Mouse (Mus musculus) liver, embryonic 16.5 days (tissue): ENCODE data around the gene Gm17387. TPM values are rescaled to one million over a fixed set of nuclear protein-coding genes. Genes with fewer than 3 reads are reported as not detected.
"Not testable (repeated sequence)": the region's sequence is repeated elsewhere in the genome, so short reads cannot be mapped to it uniquely, and the experiment has no call there.

Experiments used
- ATAC-seq: fragments of 200-750 bp; cut with Nextera tagmentation; 2 replicates; pipeline ENCODE4 v1.8.0; 2017; ENCODE audit warnings: low read depth, mild to moderate bottlenecking, moderate number of reproducible peaks, moderate library complexity
- H3K27ac ChIP-seq: fragments of 300-500 bp; sonication (generic); 2 replicates; pipeline ENCODE4 v1.5.1; 2014; ENCODE audit warnings: mild to moderate bottlenecking, low read length
- H3K27me3 ChIP-seq: fragments of 300-500 bp; sonication (generic); 2 replicates; pipeline ENCODE4 v1.6.1; 2014; ENCODE audit warnings: low read depth, low read length, mixed read lengths; ENCODE audit not compliant: control insufficient read depth, insufficient read depth
- H3K36me3 ChIP-seq: fragments of 300-500 bp; sonication (generic); 2 replicates; pipeline ENCODE4 v1.6.1; 2014; ENCODE audit warnings: mild to moderate bottlenecking; ENCODE audit not compliant: control insufficient read depth, insufficient read depth
- H3K4me1 ChIP-seq: fragments of 300-500 bp; sonication (generic); 2 replicates; pipeline ENCODE4 v1.6.1; 2014; ENCODE audit warnings: low read depth, low read length, mixed read lengths; ENCODE audit not compliant: control insufficient read depth
- H3K4me2 ChIP-seq: fragments of 300-500 bp; sonication (generic); 2 replicates; pipeline ENCODE4 v1.6.1; 2014; ENCODE audit warnings: low read depth, low read length, mixed read lengths
- H3K4me3 ChIP-seq: fragments of 300-500 bp; sonication (generic); 2 replicates; pipeline ENCODE4 v1.5.1; 2014; ENCODE audit warnings: low read depth, mild to moderate bottlenecking, low read length
- H3K9ac ChIP-seq: fragments of 300-500 bp; sonication (generic); 2 replicates; pipeline ENCODE4 v1.6.1; 2014; ENCODE audit warnings: low read depth, low read length
- H3K9me3 ChIP-seq: fragments of 300-500 bp; sonication (generic); replicated peaks from 2 replicates; pipeline ENCODE4 v1.6.1; 2016; ENCODE audit warnings: low read length; ENCODE audit not compliant: control insufficient read depth
- WGBS: fragments of 180-500 bp; shearing (Covaris S2); extraction: QIAGEN DNeasy Blood & Tissue Kit; methylation state at CpG from one replicate; pipeline ENCODE4 v1.1.7; 2014; ENCODE audit not compliant: insufficient replicate concordance; 5-methylcytosine and 5-hydroxymethylcytosine counted together
- polyA plus RNA-seq: library from polyadenylated mRNA; unstranded; fragments of >200 nt; fragmentation: Nextera tagmentation; extraction: Ambion mirVana; gene quantifications from 2 replicates; pipeline ENCODE4 v1.2.1, GENCODE M21; 2015

The Gm17387 gene
- polyA plus RNA-seq, 1 experiment from 2014 or later: not detected

DNA sequence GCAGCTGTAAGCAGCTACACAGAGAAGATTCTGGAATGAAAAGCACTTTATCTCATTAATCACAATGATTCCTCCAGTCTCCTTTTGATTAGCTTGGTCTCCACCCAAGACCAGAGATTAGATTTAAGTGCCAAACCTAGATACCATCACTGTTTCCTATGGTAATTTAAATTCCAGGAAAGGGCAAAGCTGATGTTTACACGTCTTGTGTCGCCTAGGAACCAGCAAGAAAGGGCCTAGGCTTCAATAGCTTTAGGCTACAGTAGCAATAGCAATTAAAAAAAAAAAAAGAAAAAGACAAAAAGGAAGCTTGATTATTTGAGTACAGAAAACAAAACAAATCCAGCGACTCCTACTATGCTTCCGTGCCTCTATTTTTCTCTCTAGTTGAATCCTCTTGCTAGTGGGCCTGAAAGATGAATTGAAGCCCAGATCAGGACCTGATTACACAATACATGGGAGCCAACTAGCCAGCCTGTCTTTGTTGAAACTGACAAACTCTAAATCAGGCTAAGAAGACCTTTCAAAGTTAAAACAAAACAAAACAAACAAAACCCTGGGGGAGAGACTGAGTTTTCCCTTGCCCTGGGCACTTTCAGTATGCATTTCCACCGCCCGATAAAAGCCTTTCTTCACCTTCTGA is 2.7 kb upstream of the Gm17387 start:
- Histone ChIP-seq H3K4me3 (no peak overlapping the region), H3K27me3 (no peaks in the 10 kb centered on the region), H3K27ac (no peak overlapping the region), H3K9me3 (no peaks in the 10 kb centered on the region), H3K4me1 (peaks cover 2% of the 10 kb centered on the region; the same call in 1 of the 2 replicates), H3K4me2 (no peak overlapping the region), H3K36me3 (no peaks in the 10 kb centered on the region), H3K9ac (no peak overlapping the region)
- no peak for ATAC-seq
- 68% methylated on average over 6 of the region's 6 CpGs for WGBS

GRCm38 (mm10) chr7:141026740-141027098 is 2.2 kb upstream of the Gm17387 start:
- H3K4me3 ChIP-seq: no peak overlapping the region
- H3K9me3 ChIP-seq: no peaks in the 10 kb centered on the region
- ATAC-seq: no peak
- no peak overlapping the region for H3K9ac ChIP-seq
- H3K27ac ChIP-seq: no peak overlapping the region
- WGBS: 73% methylated on average over 5 of the region's 5 CpGs
- peaks cover 2% of the 10 kb centered on the region; the same call in 1 of the 2 replicates for H3K4me1 ChIP-seq
- no peak overlapping the region for H3K4me2 ChIP-seq
- no peaks in the 10 kb centered on the region for H3K36me3 ChIP-seq
- H3K27me3 ChIP-seq: no peaks in the 10 kb centered on the region

DNA sequence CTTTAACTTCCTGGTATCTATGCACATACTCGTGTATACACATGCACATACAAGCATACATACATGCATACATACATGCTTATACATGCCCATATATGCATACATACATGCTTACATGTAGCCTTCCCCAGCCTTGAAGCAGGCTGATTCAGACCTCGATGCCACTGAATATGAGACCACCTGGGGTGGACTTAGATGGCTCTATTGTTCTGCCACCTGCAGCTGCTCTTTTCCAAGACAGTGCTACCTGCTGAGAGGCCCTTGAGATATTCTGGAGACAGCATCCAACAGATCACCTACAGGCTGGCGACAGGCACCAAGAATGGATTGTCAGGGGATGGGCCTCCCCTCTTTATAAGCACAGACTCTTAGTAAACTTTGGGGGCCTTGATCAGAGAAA is 1.5 kb downstream of the Gm17387 start:
- Histone ChIP-seq H3K27ac (no peak overlapping the region), H3K4me1 (peaks cover 2% of the 10 kb centered on the region; the same call in 1 of the 2 replicates), H3K9ac (no peak overlapping the region), H3K9me3 (no peaks in the 10 kb centered on the region), H3K4me2 (no peak overlapping the region), H3K27me3 (no peaks in the 10 kb centered on the region), H3K36me3 (no peaks in the 10 kb centered on the region), H3K4me3 (no peak overlapping the region)
- 45% methylated on average over 3 of the region's 3 CpGs for WGBS
- ATAC-seq: no peak

GRCm38 (mm10) chr7:141032458-141033167 is 3.7 kb downstream of the Gm17387 start:
- Histone ChIP-seq H3K4me1 (peaks cover 3% of the 10 kb centered on the region), H3K9me3 (no peaks in the 10 kb centered on the region), H3K27ac (no peak overlapping the region), H3K27me3 (no peaks in the 10 kb centered on the region), H3K36me3 (no peaks in the 10 kb centered on the region), H3K4me3 (no peak overlapping the region), H3K4me2 (no peak overlapping the region), H3K9ac (no peak overlapping the region)
- WGBS: 36% methylated on average over 9 of the region's 9 CpGs
- peak; percentile 50 for ATAC-seq

DNA sequence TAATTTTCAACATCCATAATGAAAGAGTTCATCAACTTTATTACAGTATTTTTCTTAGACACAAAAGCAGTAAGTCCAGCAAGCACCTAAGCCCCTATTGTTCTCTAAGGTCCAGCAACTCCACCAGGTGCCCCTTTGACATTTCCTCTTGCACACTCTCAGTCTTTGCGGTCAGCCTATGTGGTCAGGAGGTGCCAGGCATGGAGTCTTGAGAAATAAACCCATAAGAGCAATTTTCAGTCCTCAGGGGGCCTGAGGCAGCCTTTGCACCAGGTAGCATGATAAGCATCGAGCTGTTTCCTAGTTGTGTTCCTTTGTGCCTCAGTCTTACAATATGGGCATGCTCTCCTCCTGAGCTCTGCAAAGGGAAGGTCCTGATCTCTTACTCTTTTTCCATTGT is 7.7 kb downstream of the Gm17387 start:
- not testable (repeated sequence) for H3K4me3 ChIP-seq, H3K9ac ChIP-seq, ATAC-seq, H3K4me2 ChIP-seq, H3K36me3 ChIP-seq, H3K9me3 ChIP-seq, H3K27ac ChIP-seq, H3K27me3 ChIP-seq
- H3K4me1 ChIP-seq: peaks cover 17% of the 10 kb centered on the region
- 67% methylated on average over 1 of the region's 2 CpGs for WGBS

DNA sequence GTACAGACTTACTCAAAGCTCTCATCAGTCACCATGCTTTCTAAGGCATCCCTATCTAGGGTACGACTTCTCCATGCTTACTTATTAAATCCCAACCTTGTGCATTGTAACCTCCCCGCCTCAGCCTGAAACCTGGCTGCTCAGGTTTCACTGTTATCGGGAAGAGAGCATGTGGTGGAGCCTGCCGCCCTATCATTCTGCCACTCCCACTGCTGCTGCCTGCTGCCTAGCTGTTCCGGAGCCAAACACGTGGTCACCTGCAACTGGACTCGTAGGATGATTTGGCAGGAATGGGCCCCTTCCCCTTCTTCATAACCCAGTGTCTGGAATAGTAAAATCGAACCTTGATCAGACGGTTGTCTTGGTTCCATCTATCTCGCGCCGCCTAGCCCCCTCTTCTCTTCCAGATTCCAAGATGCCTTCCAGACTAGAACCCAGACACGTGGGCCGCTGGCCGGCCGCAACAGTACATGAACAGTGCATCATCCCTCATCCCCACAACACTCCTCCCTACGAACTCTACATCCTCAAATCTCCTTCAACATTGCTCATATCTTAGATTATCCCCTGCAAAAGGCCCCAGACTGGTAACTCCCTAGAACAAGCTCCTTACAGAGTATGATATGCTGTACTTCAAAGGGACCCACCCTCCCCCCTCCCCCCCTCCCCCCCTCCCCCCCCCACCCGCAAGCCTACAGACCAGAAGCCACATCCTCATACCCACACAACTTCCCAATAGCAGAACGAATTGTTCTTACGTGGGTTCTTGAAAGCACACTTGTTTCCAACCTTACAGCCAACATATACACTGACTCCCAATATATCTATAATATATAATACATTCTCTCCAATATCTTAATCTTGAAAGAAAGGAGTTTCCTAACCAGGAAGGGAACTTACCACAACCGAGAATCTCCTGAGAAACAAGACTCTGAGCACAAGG is 9.4 kb downstream of the Gm17387 start:
- peak; percentile 50 for ATAC-seq
- Histone ChIP-seq H3K27ac (peak overlapping the region; percentile 36), H3K9me3 (no peaks in the 10 kb centered on the region), H3K36me3 (no peaks in the 10 kb centered on the region), H3K4me1 (peaks cover 32% of the 10 kb centered on the region), H3K4me3 (no peak overlapping the region), H3K4me2 (0 out of 2 replicates have a peak overlapping the region, but pooled peaks have one; percentile 7), H3K27me3 (no peaks in the 10 kb centered on the region), H3K9ac (no peak overlapping the region)
- 37% methylated on average over 20 of the region's 21 CpGs for WGBS

DNA sequence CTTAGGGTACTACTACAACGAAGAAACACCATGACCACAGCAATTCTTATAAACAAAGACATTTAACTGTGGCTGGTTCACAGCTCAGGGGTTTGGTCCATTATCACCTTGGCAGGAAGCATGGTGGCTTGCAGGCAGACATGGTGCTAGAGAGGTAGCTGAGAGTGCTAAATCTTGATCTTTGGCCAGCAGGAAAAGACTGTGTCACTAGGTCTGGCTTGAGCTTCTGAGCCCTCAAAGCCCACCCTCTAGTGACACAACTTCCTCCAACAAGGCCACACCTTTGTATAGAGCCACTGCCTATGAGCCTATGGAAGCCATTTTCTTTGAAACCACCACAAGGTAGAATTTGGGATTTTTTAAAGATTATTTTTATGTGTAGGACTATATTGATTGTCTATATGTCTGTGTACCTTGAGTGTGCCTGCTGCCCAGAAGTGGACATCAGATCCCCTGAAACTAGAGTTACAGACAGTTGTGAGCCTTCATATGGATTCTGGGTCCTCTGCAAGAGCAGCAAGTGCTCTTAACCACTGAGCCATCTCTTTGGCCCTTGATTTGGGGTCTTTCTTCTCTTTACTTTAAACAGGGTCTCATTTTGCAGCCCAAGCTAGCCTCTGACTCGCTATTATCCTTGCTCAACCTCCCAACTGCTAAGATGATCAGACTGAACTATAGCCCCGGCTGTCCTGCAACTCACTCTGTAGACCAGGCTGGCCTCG is 10.6 kb downstream of the Gm17387 start:
- Histone ChIP-seq H3K4me3 (no peak overlapping the region), H3K27ac (no peak overlapping the region), H3K9me3 (no peaks in the 10 kb centered on the region), H3K4me2 (no peak overlapping the region), H3K27me3 (no peaks in the 10 kb centered on the region), H3K9ac (no peak overlapping the region), H3K4me1 (peaks cover 36% of the 10 kb centered on the region), H3K36me3 (no peaks in the 10 kb centered on the region)
- ATAC-seq: no peak
- WGBS: 75% methylated on average over 4 of the region's 4 CpGs

DNA sequence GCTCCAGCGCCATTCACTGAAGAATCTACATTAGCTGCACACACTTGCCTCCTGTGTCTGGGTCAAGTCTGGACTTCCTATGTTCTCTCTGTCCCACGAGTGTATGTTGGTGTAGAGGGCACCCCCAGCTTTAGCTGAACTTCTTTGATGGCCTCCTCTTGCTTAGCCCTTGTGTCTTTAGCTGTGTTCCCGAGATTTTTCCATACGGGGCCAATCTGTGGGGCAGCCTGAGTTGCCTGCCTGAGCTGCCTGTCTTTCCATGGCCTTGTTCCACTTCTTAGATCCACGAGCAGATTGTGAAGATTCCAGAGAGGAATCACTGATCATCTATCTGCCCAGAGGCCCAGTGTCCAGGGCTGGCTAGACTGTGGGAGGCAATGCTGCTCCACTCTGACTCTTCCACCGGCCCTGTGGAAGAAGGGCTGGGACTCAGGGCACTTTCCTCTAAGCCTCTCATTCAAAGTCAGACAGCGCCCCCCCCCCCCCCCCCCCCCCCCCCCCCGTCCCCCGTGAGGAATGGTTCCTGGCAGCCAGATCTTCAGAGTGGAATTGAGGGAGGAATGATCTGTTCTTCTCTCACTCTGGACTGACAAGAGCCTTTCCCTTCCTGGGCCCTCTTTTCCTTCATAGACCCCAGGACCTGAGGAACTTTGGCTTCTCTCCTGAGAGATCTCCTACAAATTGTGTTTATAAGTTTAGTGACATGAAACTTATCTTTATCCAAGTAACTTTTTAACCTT is 12.1 kb downstream of the Gm17387 start:
- H3K36me3 ChIP-seq: no peaks in the 10 kb centered on the region
- H3K27ac ChIP-seq: peak overlapping the region; percentile 4; the same call in 1 of the 2 replicates
- no peak overlapping the region for H3K9ac ChIP-seq
- H3K27me3 ChIP-seq: no peaks in the 10 kb centered on the region
- H3K4me2 ChIP-seq: no peak overlapping the region
- ATAC-seq: no peak
- no peak overlapping the region for H3K4me3 ChIP-seq
- no peaks in the 10 kb centered on the region for H3K9me3 ChIP-seq
- WGBS: 63% methylated on average over 6 of the region's 9 CpGs
- H3K4me1 ChIP-seq: peaks cover 36% of the 10 kb centered on the region
